Mouse (Mus musculus): ENCODE data around the gene Cxcl15. TPM values are rescaled to one million over a fixed set of nuclear protein-coding genes. Genes with fewer than 3 reads are reported as not detected.

Gene Cxcl15
- not detected for total RNA-seq (2021)
- long read RNA-seq, experiment 1, result 0 reads
- long read RNA-seq, experiment 2, result 0 reads

GRCm38 (mm10) chr5:90794195-90794625 lies at the start of gene Cxcl15:
TSS of gene Cxcl15 (plus strand) at chr5:90794534.
- no peak for DNase-seq (ENCODE audit: low spot score in 2 of 2)

- no peak for DNase-seq (ENCODE audit: low spot score in 2 of 2)
Observed at GRCm38 (mm10) chr5:90753934-90754333, 40.4 kb upstream of the Cxcl15 start.

GRCm38 (mm10) chr5:90758020-90758605 lies 36.2 kb upstream of the Cxcl15 start:
- no peak for DNase-seq (ENCODE audit: low spot score in 2 of 2)

DNA sequence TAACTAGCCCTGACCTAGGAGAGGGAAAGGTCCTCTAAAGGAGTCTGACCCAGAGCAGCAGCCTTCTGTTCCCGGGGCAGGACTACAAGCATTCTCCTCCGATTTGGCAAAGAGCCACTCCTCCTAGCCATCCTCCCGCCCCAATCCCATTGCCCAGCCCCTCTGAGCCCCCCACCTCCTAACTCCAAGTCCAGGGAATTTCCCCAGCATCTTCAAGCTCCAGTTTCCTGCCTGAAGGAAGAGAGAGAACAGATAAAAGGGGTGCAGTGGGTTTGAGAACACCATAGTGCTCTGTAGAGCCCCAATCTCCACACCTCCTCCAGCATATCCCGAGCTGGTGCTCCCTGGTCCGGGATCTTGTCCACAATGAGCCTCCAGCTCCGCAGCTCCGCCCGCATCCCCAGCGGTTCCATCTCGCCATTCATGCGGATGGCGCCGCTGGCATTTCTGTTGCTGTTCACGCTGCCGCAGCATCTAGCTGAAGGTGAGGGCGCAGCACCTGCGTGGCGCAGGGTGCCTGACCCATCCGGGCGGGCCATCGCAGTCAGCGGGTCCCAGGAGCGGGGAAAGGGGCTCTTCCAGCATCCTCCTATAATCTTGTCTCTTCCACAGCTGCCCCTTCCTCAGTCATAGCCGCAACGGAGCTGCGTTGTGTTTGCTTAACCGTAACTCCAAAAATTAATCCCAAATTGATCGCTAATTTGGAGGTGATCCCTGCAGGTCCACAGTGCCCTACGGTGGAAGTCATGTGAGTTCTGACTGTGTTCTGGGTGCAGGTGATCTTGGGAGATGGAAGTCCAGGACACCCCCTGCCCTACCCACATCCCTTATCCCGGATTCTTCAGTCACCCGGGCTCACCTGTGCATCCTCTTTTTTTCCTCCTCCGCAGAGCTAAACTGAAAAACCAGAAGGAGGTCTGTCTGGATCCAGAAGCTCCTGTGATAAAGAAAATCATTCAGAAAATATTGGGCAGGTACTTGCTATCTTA lies 35.0 kb upstream of the Cxcl15 start, which contains the start of gene Cxcl5:
Gene Cxcl5 (plus strand): TSS at position 284 of the 989 bp plus-strand sequence.
- no peak for DNase-seq (ENCODE audit: low spot score in 2 of 2)

DNA sequence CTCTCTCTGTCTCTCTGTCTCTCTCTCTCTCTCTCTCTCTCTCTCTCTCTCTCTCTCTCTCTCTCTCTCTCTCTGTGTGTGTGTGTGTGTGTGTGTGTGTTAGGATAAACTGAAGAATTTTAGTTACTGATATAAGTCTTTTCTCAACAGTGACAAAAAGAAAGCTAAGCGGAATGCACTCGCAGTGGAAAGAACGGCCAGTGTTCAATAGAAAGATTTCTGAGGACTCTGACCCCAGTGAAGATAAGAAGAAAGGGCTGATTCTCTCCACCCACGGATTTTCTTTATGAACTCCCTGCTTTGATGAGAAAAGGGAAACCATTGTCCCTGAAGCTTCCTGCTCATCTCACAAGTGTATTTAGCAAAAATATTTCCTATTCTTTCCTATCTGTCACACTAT lies 34.0 kb upstream of the Cxcl15 start:
- DNase-seq (ENCODE audit: low spot score in 2 of 2), result no peak

GRCm38 (mm10) chr5:90760844-90761243 lies 33.5 kb upstream of the Cxcl15 start:
- DNase-seq (ENCODE audit: low spot score in 2 of 2), result no peak

GRCm38 (mm10) chr5:90761834-90762233 lies 32.5 kb upstream of the Cxcl15 start:
- DNase-seq (ENCODE audit: low spot score in 2 of 2), result no peak

DNA sequence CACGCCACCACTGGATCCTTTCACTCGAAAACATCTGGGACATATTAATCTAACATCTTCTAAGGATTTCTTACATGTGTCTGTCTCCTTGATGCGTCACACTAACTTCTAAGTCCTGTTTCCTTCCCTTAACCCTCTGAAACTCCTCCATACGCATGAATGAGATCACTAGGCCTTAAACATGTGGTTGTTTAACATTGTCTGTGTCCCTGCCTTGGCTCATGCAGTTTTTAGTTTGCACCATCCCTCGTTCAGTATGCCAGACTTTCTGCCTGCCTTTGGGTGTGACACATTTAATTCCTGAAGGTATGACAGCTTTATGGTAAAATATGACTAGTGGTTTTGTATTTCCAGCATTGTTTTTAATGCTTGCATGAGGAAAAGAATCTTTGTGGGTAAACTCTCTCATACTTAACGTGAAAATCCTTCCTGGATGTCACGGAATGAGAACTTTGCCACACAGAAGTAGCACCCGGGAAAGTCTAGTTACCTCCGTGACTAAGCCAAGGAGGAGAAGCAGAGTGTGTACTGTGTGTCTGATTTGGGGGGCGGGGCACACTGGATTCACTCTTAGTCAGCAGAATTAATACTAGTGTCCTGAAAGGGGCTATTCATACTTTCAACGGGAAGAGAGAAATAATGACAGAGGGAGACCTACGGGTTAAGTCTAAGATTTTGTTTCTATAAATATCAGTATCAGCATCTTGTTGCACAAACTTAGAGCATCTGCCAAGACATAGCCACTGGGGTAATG lies 30.2 kb upstream of the Cxcl15 start:
- DNase-seq (ENCODE audit: low spot score in 2 of 2), result no peak

DNA sequence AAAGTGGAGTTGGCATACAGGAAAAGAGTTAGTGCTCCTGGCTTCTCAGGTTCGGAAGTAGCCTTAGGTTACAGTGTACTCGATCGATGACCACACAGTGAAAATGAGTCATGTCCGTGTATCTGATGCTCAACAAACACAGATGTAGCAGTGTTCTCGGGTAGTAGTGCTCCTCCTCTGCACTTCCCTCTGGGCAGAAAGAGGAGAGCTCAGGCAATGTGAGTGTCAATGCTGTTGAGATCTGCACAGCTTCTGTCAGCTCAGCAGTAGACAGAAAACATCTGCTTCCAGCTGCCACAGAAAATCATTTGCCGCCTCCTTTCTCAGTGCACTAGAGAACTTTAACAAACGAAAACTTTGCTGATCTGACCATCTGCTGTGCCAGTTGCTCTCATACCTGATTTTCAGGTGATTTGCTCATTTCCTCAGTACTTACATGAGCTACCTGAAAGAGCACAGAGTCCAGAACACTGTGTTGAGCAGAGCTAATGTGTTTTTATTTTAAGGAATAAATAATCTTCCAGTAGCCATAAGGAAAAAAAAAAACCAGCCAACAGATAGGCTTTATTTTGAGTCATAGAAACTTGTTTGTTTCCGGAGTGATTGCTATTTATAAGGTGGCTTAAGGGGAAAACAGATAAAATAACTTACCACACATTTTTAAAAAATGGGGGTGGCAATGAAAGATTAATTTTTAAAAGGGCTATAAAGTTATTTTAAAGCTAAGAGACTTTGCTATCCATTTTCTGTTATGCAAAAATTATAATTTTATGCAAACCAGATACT lies 28.3 kb upstream of the Cxcl15 start:
- DNase-seq (ENCODE audit: low spot score in 2 of 2), result no peak

DNA sequence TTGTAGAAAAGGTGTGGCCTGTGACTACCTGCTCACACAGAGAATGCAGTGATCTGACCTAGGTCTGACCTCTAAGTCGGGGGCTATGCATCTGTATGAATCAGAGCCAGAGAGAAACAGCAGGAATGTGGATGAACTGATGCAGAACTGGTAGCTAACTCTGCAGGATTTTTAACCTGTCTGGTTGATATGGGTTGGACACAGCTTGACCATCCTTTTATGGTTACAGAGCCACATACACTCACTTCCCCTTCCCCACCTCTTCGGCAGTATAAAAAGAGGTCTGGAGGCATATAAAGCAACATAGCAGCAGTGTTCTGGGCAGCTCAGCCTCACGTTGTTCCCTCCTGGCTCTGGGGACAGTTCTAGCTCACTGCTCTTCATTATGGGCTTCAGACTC lies 26.1 kb upstream of the Cxcl15 start, which contains the start of gene Ppbp:
Gene Ppbp (plus strand): TSS at position 301 of the 400 bp plus-strand sequence.
- DNase-seq (ENCODE audit: low spot score in 2 of 2), result no peak

DNA sequence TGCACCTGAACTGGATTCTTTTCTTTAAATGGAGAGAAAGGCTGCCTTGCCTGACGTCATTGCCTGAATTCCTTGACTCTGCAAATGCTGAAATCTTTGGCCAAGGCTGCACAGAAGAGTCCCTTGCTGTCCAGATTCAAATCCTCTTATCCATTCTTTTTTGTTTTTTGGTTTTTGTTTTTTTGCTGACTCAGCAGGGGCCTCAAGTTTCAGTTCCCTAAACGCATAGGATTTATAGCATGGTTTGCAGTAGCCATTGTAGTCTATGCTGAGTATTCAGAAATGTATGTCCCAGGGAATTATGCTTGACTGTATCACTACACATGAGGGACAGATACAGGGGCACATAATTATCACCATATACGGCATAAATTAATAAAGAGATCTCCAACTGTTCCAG lies 23.0 kb upstream of the Cxcl15 start:
- DNase-seq (ENCODE audit: low spot score in 2 of 2), result no peak

GRCm38 (mm10) chr5:90771880-90772653 lies 22.3 kb upstream of the Cxcl15 start, which contains the start of gene Pf4:
TSS of gene Pf4 (plus strand) at chr5:90772435.
- no peak for DNase-seq (ENCODE audit: low spot score in 2 of 2)

DNA sequence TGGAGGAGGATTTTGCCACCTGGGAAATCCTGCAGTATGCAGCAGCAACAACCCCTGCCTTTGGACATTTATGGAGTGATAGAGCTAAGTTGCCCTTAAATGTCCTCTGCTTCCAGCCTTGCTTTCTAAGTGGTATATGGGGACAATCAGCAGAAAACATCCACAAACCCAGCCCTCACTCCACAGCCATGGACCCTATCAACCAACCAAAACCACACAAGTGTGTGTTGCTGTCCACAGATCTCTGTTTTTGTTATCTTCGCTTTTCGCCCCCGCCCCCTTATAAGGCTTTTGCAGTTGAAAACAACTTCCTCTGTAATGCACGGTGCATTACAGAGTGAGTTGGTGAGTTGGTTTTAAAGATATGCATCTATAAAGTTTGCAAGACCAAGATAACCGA lies 18.8 kb upstream of the Cxcl15 start:
- DNase-seq (ENCODE audit: low spot score in 2 of 2), result no peak

DNA sequence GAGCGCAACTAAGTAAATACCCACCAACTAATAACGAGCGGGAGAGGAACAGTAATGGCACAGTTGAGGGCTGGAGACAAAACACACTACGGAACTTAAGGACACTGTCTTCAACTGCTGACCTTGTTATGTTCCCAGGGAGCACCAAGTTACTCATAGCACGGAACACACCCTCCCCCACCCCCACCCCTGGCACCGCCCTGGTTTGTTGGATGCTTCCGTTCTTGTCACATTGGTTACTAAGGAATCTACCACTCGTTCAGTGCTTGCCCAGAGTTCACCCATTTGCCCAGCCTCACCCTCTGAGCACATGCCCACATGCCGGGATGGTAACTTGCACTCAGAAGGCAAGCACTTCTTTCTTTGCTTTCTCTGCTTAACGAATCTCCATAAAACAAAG lies 16.7 kb upstream of the Cxcl15 start:
- no peak for DNase-seq (ENCODE audit: low spot score in 2 of 2)

DNA sequence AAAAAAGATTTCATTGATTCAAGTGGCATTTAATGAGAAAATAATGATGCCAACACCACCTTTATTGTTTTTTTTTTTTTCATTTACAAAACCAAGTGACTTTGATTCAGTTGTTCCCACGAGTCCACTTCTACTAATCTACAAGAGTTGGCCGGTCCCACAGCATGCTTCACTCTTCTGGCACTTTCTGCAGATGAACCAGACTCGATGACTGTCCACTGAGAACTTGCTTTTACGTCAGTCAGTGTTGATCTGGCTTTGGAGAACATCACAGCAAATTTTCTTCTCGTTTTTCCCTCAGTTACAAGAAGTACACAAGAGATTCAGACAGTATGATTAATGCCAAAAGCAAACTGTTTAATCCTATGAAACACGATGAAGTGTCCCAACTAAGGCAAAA lies 15.5 kb upstream of the Cxcl15 start:
- DNase-seq (ENCODE audit: low spot score in 2 of 2), result no peak

DNA sequence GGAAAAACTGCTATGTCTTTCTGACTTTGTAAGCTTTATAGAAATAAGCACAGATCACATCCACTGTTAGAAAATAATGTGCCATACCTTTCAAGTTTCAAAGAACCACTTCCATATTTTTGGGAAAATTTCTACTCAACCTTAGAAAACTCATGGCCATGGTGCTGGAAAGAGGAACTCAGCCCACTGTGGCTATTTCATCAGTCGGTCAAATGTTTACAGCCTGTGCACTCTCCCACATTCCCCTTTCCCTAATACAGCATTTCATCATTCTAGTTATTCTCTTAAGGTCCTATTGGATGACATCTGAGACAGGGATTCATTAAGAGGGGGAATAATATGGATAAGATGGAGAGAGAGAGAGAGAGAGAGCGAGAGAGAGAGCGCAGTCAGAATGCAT lies 10.6 kb upstream of the Cxcl15 start:
- no peak for DNase-seq (ENCODE audit: low spot score in 2 of 2)

DNA sequence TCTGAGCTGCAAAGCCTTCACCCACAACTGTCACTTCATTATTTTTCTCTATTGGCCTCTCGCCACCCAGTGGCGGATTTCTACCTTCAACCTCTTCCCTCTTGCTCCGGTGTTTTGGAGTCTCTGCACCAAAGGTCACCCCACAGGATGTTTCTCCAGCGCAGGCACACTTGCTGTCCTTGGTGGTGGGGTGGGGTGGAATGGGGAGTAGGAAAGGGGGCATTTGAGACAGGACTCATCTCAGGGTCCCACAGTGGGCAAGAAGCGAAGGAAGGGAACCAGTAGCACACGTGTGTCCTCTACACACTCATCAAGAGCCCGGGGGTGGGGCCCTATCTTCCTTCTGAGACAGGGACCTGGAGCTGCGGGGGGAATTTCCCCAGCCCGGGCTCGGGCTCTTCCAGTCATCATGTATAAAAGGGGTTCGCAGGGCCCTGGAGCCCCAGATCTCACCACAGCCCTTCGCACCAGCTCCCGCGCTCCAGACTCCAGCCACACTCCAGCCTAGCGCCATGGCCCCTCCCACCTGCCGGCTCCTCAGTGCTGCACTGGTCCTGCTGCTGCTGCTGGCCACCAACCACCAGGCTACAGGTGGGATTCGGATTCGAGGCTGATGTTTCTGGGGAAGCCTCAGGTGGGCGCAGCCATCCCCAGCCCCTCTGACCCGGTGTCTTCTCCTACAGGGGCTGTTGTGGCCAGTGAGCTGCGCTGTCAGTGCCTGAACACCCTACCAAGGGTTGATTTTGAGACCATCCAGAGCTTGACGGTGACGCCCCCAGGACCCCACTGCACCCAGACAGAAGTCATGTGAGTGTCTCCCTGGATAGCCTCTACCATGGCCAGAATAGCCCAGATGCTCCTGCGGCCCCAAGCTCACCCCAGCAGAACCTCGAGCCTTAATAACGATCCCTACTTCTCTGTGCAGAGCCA lies 8.4 kb upstream of the Cxcl15 start, which contains the start of gene Cxcl3:
Gene Cxcl3 (plus strand): TSS at position 445 of the 930 bp plus-strand sequence.
- DNase-seq (ENCODE audit: low spot score in 2 of 2), result no peak

GRCm38 (mm10) chr5:90788114-90788513 lies 6.2 kb upstream of the Cxcl15 start:
- DNase-seq (ENCODE audit: low spot score in 2 of 2), result no peak

Measured in adrenal gland, adult 18-20 months (tissue).